Mouse (Mus musculus) midbrain, embryonic 16.5 days (tissue): ENCODE measurements around the gene Tef. TPM values are rescaled to one million over a fixed set of nuclear protein-coding genes. Genes with fewer than 3 reads are reported as not detected.

Experiments
- ATAC-seq: fragments of 200-750 bp; cut with Nextera tagmentation; 2 replicates; pipeline ENCODE4 v1.8.0; 2017; ENCODE audit warnings: moderate TSS enrichment
- H3K27ac ChIP-seq: fragments of 300-500 bp; sonication (generic); 2 replicates; pipeline ENCODE4 v1.5.1; 2014; ENCODE audit warnings: mild to moderate bottlenecking, low read length, mixed read lengths
- H3K27me3 ChIP-seq: fragments of 300-500 bp; sonication (generic); 2 replicates; pipeline ENCODE4 v1.6.1; 2014; ENCODE audit warnings: low read depth, low read length, mixed read lengths; ENCODE audit not compliant: control insufficient read depth, insufficient read depth
- H3K36me3 ChIP-seq: fragments of 300-500 bp; sonication (generic); 2 replicates; pipeline ENCODE4 v1.6.1; 2014; ENCODE audit warnings: mild to moderate bottlenecking, low read length, moderate library complexity, mixed read lengths; ENCODE audit not compliant: control insufficient read depth, insufficient read depth
- H3K4me1 ChIP-seq: fragments of 300-500 bp; sonication (generic); 2 replicates; pipeline ENCODE4 v1.6.1; 2014; ENCODE audit warnings: mild to moderate bottlenecking, low read length, mixed read lengths; ENCODE audit not compliant: control insufficient read depth, insufficient read depth
- H3K4me2 ChIP-seq: fragments of 300-500 bp; sonication (generic); 2 replicates; pipeline ENCODE4 v1.6.1; 2014; ENCODE audit warnings: mild to moderate bottlenecking, low read length, mixed read lengths
- H3K4me3 ChIP-seq: fragments of 300-500 bp; sonication (generic); 2 replicates; pipeline ENCODE4 v1.5.1; 2014; ENCODE audit warnings: low read depth, mild to moderate bottlenecking, low read length, moderate library complexity, mixed read lengths
- H3K9ac ChIP-seq: fragments of 300-500 bp; sonication (generic); 2 replicates; pipeline ENCODE4 v1.6.1; 2014; ENCODE audit warnings: low read depth, low read length, mixed read lengths
- H3K9me3 ChIP-seq: fragments of 300-500 bp; sonication (generic); replicated peaks from 2 replicates; pipeline ENCODE4 v1.6.1; 2014; ENCODE audit warnings: mild to moderate bottlenecking, low read length, mixed read lengths; ENCODE audit not compliant: control insufficient read depth, poor library complexity, severe bottlenecking
- WGBS: fragments of 180-500 bp; shearing (Covaris S2); extraction: QIAGEN DNeasy Blood & Tissue Kit; methylation state at CpG from one replicate; pipeline ENCODE4 v1.1.7; 2014; 5-methylcytosine and 5-hydroxymethylcytosine counted together
- polyA plus RNA-seq: library from polyadenylated mRNA; unstranded; fragments of >200 nt; fragmentation: Nextera tagmentation; extraction: Ambion mirVana; gene quantifications from 2 replicates; pipeline ENCODE4 v1.2.1, GENCODE M21; 2015

Tef gene
- polyA plus RNA-seq, 1 experiment from 2014 or later = 22.7 TPM

DNA sequence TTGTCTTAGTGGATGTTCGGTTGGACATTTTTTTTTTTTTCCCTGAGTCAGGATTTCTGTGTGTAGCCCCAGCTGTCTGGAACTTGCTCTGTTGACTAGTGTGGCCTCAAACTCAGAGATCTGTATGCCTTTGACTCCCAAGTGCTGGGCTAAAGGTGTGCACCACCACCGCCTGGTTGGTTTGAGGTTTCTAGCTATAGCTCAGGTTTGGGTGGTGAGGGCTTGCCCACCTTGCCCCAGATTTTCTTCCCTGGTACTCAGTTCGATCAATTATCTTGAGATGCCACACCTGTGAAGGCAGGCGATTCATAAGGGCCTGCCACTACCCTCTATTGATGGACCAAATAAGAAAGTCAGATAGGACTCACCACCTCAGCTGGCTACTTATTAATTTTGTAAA is 44.9 kb downstream of the Tef start:
- 95% methylated on average over 4 of the region's 4 CpGs for WGBS

DNA sequence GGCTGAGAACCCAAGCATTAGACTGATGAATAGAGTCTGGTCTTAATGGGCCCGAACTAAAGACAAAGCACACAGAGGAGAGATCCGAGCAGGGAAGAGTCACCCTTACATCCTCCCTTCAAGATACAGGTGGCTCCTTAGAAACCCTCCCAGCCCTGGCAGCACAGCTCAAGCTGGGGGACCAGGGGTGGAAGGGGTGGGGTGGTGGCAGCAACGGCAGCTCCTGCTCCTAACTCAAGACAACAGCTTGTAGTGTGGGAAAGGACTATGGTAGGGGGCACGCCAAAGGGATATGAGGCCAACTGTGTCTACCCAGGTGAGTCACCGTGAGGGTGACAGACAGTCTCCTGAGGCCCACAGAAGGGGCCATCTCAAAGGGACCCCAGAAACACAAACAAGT is 45.6 kb downstream of the Tef start:
- Histone ChIP-seq H3K9me3 (no peaks in the 10 kb centered on the region), H3K4me2 (no peak overlapping the region), H3K9ac (no peak overlapping the region), H3K4me3 (no peak overlapping the region), H3K36me3 (peaks cover 18% of the 10 kb centered on the region), H3K4me1 (no peaks in the 10 kb centered on the region), H3K27me3 (no peaks in the 10 kb centered on the region), H3K27ac (no peak overlapping the region)
- no peak for ATAC-seq
- WGBS = 84% methylated on average over 5 of the region's 5 CpGs

More for the DNA sequence above, 44.9 kb downstream of the Tef start:
- Histone ChIP-seq H3K36me3 (peaks cover 18% of the 10 kb centered on the region), H3K4me2 (no peak overlapping the region), H3K4me3 (no peak overlapping the region), H3K27ac (no peak overlapping the region), H3K27me3 (no peaks in the 10 kb centered on the region), H3K9ac (no peak overlapping the region), H3K9me3 (no peaks in the 10 kb centered on the region), H3K4me1 (no peaks in the 10 kb centered on the region)
- ATAC-seq = no peak

DNA sequence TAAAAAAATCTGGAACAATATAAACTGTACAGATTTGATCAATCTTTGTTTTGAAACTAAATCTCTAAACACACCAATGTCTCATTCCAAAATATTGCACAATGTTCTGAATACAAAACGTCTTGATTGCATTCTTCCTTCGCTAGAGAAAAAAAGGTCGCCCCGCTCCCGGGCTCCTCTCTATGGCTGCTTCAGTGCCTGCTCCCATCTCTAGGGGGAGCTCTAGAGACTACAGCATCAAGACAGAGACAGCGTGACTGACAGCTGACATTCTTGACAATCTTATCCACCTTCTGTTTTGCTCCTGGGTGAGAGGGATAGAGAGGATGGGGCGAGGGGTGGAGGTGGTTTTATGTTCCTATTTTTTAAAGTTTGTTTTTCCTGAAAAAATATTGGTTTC is 46.1 kb downstream of the Tef start:
- WGBS = 36% methylated on average over 7 of the region's 7 CpGs
- ATAC-seq = no peak
- Histone ChIP-seq H3K9me3 (no peaks in the 10 kb centered on the region), H3K27ac (no peak overlapping the region), H3K4me2 (no peak overlapping the region), H3K4me1 (no peaks in the 10 kb centered on the region), H3K27me3 (no peaks in the 10 kb centered on the region), H3K9ac (no peak overlapping the region), H3K36me3 (peaks cover 18% of the 10 kb centered on the region), H3K4me3 (no peak overlapping the region)

DNA sequence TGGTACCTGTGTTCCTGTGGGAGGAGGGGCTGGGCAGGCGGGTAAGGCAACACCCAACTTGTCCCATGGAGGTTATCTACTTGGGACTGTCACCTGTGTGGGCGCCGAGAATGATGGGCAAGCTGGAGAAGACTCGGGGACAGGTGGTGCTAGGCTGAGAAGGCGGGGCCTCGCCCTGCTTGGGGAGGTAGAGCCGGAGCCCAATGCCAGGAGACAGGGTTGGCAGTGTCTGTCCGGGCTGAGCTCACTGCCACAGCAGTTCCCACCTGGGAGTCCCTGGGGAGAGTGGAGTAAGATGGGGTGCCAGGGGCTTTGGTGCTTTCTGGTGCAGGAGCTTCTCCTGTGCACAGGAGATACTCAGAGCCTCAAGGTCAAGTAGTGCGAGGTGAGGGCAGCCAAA is 46.9 kb downstream of the Tef start:
- Histone ChIP-seq H3K36me3 (peaks cover 18% of the 10 kb centered on the region), H3K9me3 (no peaks in the 10 kb centered on the region), H3K27ac (no peak overlapping the region), H3K4me2 (no peak overlapping the region), H3K4me1 (no peaks in the 10 kb centered on the region), H3K27me3 (no peaks in the 10 kb centered on the region), H3K9ac (no peak overlapping the region), H3K4me3 (no peak overlapping the region)
- 86% methylated on average over 9 of the region's 9 CpGs for WGBS
- no peak for ATAC-seq

DNA sequence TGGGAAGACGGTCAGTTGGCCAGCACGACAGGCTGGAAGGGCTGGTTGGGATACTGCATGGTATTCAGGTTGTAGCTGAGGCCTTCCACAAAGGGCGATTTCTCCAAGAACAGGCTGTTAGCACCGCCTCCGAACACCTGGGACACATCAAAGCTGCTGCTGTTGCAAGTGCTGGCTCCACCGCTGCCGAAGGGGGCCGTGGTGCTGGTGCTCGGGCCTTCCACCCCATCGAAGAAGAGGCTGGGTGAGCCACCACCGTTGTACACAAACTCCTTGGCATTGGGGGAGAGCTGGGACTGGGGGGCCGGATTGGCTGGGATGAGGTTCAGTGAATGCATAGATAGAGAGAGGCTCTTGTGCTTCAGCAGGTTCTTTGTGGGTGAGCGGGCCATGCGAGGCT is 48.5 kb downstream of the Tef start:
- Histone ChIP-seq H3K4me3 (no peak overlapping the region), H3K36me3 (peaks cover 18% of the 10 kb centered on the region), H3K4me1 (peaks cover 4% of the 10 kb centered on the region), H3K9ac (no peak overlapping the region), H3K27me3 (no peaks in the 10 kb centered on the region), H3K4me2 (no peak overlapping the region), H3K9me3 (no peaks in the 10 kb centered on the region), H3K27ac (no peak overlapping the region)
- WGBS = 85% methylated on average over 14 of the region's 14 CpGs
- no peak for ATAC-seq

DNA sequence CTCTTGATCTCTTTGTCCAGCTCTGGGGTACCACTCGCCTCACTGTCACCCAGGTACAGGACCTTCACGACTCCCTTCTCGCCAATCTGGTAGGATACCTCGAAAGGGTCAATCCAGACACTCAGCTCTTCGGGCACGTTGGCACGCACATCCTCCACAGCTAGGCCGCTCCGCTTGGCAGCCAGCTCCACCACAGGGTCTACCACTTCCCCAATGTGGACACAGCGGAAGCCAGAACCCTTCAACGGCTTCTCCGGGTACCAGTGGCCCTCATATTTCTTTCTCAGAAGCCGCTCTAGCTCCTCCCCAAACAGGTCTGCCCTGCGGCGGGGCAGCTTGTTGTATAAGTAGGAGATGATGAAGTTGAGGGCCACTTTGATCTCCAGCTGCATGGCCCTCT is 49.2 kb downstream of the Tef start:
- Histone ChIP-seq H3K9me3 (no peaks in the 10 kb centered on the region), H3K4me1 (peaks cover 6% of the 10 kb centered on the region), H3K27ac (no peak overlapping the region), H3K4me3 (no peak overlapping the region), H3K36me3 (peaks cover 18% of the 10 kb centered on the region), H3K4me2 (no peak overlapping the region), H3K9ac (no peak overlapping the region), H3K27me3 (no peaks in the 10 kb centered on the region)
- WGBS = 98% methylated on average over 15 of the region's 15 CpGs
- no peak for ATAC-seq

DNA sequence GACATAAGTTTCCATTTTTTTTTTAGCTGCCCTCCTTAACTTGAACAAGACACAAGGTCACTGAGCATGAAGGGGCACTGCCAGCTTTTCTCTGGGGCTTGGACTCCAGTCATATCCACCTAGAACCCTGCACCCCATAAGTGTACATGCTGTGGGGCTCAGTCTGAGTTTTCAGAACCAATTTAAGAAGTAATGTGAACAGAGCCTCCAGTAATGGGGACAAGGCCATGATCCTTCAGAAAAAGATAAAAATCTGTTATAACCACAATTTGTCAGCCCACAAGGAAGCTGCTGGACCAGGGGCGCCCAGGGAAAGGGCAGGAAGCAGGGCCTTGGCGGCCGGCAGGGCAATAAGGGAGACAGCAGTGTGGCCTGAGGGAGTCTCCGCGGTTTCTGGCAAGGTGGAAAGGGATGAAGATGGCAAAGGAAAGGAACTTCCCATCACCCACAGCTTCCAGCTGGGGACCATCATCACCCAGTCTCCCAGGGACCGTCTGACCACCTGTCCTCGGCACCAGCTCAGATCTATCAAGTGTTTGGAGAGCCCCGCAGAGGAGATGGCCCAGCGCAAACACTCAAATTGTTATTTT is 50.3 kb downstream of the Tef start:
- Histone ChIP-seq H3K27ac (no peak overlapping the region), H3K9me3 (no peaks in the 10 kb centered on the region), H3K4me1 (peaks cover 9% of the 10 kb centered on the region), H3K9ac (no peak overlapping the region), H3K36me3 (peaks cover 18% of the 10 kb centered on the region), H3K4me3 (no peak overlapping the region), H3K4me2 (no peak overlapping the region), H3K27me3 (no peaks in the 10 kb centered on the region)
- no peak for ATAC-seq
- WGBS = 96% methylated on average over 9 of the region's 9 CpGs

DNA sequence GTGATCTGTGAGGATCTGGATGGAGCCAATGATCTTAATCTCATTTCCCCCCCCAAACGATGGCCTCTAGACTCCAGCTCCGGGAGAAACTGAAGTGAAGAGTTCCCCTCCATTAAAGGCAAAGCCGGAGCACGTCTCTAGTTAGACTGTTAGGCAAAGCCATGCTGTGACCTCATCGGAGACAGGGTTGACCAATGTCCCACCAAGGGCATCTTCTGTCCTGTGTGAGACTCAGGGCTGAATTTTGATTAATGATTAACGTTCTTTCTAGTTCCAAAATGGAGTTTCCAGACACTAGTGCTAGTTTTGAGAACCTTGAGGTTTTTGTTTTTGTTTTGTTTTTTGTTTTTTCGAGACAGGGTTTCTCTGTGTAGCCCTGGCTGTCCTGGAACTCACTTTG is 50.9 kb downstream of the Tef start:
- H3K27me3 ChIP-seq = no peaks in the 10 kb centered on the region
- ATAC-seq = no peak
- no peaks in the 10 kb centered on the region for H3K9me3 ChIP-seq
- no peak overlapping the region for H3K27ac ChIP-seq
- 93% methylated on average over 7 of the region's 7 CpGs for WGBS
- H3K4me1 ChIP-seq = peaks cover 9% of the 10 kb centered on the region
- no peak overlapping the region for H3K9ac ChIP-seq
- no peak overlapping the region for H3K4me2 ChIP-seq
- H3K4me3 ChIP-seq = no peak overlapping the region
- H3K36me3 ChIP-seq = peaks cover 18% of the 10 kb centered on the region

DNA sequence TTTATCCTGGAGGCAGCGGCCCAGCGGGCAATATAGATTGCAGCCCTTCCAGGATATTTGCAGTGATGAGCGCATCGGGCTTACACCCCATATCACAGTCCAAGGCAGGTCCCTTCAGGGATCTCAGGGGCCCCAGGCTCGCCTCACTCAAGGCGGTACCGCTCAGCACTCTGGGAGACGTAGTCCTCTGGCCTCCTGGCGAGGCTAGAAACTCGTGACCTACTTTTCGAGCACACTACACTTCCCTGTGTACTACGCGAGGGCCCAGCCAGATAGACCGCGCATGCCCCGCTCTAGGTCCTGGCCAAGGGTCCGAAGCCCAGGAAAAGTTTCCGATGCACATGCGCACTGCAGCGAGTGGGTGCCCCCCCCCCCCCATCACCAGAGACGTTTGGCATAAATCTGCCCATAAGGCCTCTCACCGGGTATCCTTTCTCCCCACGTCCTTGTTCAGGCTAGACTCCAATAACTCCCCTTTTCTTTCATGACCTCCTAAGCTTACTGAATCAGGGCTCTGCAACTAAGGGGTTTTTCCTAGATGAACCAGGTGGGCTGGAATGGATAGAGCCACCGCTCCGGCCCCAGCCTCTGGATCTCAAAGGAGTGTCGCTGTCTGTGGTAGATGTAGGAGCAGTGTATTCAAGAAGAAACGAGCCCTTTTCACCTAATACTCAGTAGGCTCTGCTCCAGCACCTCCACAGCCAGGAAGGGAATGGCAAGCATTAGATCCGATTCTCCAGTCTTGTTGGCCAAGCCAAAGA is 54.0 kb downstream of the Tef start:
- H3K9me3 ChIP-seq = no peaks in the 10 kb centered on the region
- peak overlapping the region; percentile 82 for H3K9ac ChIP-seq
- peak; percentile 89 for ATAC-seq
- H3K4me2 ChIP-seq = peak overlapping the region; percentile 62
- peak overlapping the region; percentile 82 for H3K4me3 ChIP-seq
- peaks cover 13% of the 10 kb centered on the region for H3K4me1 ChIP-seq
- WGBS = under 1% methylated on average over 28 of the region's 28 CpGs
- H3K27ac ChIP-seq = peak overlapping the region; percentile 84
- peaks cover 5% of the 10 kb centered on the region for H3K36me3 ChIP-seq
- H3K27me3 ChIP-seq = no peaks in the 10 kb centered on the region
